Mouse (Mus musculus) T-helper 2 cell (primary cell): Measurements from ENCODE around the gene Uqcrc2.

Experiments used
- in situ Hi-C: fragments of 300-600 bp; cut with MboI, MseI; formaldehyde crosslinking; loops from one replicate; pipeline ENCODE4 v1.15.1; 2025; ENCODE audit warnings: high pct_unique_total_duplicates

Gene Uqcrc2

DNA sequence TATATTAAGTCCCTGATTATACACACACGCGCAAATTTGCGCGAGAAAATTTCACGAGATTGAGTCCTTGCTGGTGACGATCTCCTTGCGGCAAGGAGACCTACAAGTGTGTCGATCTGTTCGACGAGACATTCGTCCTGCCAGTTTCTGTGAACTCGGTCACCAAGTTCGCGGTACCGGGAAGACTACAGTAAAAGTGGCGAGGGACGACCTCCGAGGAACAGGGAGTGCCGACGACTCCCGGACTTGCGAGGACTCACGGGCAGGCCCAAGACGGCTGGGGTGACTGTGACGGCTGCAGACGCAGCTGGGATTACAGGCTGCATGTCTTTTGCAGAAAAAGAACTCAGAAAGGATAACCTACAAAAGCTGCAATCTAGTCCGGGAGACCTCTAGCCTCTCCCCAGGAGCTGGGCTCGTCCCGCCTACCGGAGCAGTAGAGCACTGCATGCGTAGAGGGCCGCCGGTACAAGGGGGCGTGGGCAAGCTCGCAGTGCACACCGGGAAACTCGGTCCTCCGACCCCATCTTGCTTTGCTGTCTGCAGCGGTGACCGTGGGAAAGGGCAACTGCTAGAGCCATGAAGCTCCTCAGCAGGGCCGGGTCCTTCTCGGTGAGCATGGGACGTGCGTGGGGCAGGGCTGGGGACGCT, at the start of gene Uqcrc2:
Gene Uqcrc2, plus strand, starts transcription at position 466 of the 651 bp plus-strand sequence.
- in situ Hi-C loops: loop anchor here (10.0 to 25.0 kb wide), 5 partner anchors 190 to 1898 kb away; partner anchors contain the start of genes Tmem159 and Vps35l

DNA sequence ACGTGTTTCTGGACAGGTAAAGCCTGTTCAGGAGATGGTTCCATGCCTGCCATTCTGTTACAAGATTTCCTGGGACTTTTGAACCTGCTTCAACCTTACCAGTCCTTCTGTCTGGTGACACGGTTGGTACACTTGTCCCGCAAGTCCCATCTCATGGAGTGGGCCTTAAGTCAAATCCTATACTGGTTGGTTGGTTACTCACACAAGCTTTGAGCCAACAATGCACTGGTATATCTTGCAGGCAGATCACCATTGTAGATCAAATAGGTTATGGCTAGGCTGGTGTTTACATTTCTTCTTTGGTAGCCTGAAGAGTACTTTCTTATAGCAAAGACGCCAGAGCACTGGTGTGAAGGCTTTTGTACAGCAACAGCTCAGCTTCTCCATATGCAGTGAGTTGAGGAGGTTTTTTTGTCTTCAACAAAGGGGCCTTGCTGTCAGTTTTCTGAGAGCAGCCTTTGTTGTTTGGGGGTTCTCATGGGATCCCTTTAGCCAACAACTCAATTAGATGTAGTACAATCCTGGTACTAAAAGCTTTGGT, 37.7 kb upstream of the Uqcrc2 start:
- in situ Hi-C loops: no loop called here

DNA sequence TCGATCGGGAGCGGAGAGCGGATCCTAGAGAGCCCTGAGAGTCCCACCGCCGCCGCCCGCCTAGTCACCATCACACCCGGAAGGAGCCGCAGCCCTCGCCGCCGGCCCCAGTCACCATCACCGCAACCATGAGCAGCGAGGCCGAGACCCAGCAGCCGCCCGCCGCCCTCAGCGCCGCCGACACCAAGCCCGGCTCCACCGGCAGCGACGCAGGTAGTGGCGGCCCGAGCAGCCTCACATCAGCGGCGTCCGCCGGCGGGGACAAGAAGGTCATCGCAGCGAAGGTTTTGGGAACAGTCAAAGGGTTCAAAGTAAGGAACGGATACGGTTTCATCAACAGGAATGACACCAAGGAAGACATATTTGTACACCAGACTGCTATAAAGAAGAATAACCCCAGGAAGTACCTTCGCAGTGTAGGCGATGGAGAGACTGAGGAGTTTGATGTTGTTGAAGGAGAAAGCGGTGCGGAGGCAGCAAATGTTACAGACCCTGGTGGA, 37.2 kb upstream of the Uqcrc2 start:
- in situ Hi-C loops: no loop called here

DNA sequence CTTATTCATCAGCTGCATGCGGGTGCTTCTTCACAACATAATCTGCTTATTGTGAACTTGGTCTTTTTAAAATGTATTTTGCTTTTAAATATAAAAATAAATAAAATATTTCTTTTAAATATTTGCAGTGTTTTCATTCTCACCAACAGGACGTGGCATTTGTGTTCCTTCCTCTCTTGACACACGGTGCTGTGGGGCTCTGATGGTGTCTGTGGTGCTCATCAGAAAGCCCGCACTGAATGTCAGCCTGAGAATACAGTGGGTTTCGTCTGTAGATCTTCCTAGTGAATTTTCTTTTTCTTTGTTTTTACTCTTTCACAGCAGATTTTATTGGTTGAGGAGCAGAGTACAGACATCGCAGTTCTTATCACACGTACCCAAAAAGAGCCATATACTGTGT, 36.6 kb upstream of the Uqcrc2 start:
- in situ Hi-C loops: no loop called here

DNA sequence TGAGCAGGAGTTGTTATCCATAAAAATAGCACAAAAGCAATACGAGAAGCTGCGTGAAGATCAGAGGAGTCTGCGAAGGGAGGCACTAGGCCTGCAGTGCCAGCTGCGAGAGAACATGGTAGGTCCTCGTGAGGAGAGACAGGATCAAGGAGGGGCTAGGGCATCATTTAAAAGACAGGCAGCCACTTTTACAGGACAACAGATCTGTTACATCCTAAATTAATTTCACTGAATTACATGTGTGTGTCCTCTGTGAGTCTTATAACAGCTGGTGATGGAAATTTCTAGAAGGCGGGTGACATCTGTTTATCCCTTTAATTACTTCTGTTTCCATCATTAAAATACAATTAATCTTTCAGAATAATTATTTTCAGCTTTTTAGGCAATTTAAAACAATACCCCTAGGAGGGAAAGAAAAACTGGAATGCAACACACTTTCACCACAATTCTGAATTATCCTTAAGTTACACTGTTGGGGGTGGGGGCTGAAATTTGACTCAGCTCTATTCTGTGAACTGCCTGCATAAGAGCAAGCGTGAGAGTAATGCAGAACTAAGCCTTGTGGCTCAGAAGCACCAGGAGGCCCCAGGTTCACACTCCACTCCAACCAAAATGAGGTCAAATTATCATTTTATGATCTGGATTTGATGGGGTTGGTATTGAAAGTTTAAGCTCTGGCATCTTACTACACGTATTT, 14.8 kb upstream of the Uqcrc2 start:
- in situ Hi-C loops: no loop called here

DNA sequence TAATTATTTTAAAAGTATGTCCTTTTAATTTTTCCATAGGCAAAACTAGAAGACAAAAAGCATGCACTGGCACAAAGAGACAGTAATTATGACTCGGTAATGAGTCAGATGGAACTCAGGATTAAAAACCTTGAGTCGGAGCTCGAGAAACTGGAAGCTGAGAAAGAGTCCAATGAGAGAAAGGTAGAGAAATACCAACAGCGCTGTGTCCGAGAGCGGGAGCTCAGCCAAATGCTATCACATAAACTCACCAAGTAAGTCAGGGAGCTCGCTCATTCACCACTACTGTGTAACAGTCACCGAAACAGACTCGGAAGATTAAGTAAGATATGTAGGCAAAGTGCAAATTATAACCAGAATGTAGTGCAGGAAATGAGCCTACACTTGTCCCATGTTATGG, 14.1 kb upstream of the Uqcrc2 start:
- in situ Hi-C loops: no loop called here

DNA sequence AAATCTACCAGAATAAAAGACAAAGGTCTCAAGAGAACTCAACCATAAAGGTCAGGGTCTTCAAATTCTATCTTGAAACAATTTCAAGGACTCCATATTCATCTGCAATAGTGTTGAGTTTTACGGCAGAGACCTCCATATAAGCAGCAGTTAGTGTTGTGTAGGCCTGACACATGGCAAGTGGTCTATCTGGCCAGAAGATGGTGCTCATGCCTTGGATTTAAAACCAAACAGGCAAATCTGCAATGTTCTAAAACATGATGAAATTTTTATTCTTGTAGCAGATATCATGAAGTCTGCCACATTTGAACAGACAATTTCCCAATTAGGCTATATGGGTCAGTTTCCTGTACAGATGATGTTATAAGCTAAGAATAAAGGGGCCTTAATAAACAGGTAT, 2.5 kb upstream of the Uqcrc2 start:
- in situ Hi-C loops: loop anchor here (10.0 to 25.0 kb wide), 5 partner anchors 192 to 1895 kb away; partner anchors contain the start of genes Tmem159 and Vps35l

DNA sequence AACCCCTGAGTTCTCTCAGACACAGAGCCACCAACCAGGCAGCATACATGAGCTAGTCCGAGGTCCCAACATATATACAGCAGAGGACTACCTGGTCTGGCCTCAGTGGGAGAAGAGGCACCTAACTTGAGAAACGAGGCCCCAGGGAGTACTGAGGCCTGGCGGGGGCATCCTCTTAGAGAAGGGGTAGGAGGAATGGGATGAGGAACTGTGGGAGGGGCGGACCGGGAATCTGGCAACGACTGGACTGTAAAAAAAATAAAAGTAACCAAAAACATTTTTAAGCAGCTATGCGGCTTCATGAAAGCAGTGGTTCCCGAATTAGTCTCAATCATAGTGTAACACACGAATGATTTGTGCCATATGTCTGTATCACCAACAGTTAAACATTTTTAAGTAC, 675 bp upstream of the Uqcrc2 start:
- in situ Hi-C loops: loop anchor here (10.0 to 25.0 kb wide), 5 partner anchors 190 to 1897 kb away; partner anchors contain the start of genes Tmem159 and Vps35l

DNA sequence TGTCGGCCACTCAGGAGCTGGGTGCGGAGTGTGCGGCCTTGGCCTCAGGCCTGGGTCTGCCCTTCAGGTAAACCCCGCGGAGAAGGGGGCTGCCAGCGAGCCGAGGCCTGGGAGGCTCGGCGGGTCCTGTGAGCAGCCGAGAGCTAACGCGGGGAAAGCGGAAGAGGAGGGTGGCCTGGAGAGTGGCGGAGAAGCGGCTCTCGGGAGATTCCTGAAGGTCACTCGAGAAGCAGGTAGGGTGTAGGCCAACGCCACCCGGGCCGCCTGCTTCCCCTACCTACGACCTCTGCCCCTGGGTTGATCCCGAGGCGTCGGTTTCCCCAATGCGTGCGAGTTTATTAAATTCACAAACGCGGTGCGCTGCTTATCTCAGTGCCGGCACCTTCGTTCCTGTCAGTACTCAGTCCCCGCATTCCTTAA, 396 bp downstream of the Uqcrc2 start:
- in situ Hi-C loops: loop anchor here (10.0 to 25.0 kb wide), 5 partner anchors 189 to 1898 kb away; partner anchors contain the start of genes Tmem159 and Vps35l

DNA sequence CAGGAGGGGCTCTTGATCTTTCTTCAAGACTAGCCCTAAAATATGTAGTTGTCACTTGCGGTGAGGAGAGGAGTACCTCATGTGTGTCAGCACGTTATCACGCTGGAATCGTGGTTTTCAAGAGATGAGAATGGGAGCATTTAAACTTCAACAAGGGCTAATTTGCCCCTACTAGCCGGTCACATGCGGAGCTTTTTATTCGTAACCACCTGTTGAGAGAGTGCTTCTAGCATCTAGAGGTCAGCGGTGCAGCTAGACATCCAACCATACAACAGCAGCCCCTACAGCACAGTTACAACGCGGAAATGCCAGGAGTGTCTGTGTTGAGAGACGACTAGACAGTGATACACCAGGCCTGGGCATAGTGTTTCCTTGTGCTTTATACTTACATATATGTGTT, 845 bp downstream of the Uqcrc2 start:
- in situ Hi-C loops: loop anchor here (10.0 to 25.0 kb wide), 5 partner anchors 189 to 1899 kb away; partner anchors contain the start of genes Tmem159 and Vps35l

DNA sequence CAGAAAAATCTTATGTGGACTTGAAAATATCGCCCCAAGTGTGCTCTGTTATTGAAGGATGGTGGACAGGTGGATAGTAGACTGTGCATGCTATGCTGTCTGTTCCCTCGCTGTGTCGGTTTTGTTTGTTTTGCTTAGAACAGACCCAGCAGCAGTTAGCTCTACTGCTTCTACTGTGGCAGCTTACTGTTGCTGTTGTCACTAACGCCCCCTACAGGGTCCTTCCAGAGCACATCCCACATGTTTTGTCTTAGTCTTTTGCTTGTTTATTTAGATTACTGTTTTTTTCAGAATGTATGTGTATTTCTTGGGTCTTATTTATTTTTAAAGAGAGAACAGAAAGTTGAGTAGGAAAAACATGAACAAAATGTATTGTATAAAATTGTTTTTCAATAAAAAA, 8.2 kb downstream of the Uqcrc2 start:
- in situ Hi-C loops: loop anchor here (25.0 kb wide), 1 partner anchor 1906 kb away; the partner anchor contains the start of gene Vps35l

DNA sequence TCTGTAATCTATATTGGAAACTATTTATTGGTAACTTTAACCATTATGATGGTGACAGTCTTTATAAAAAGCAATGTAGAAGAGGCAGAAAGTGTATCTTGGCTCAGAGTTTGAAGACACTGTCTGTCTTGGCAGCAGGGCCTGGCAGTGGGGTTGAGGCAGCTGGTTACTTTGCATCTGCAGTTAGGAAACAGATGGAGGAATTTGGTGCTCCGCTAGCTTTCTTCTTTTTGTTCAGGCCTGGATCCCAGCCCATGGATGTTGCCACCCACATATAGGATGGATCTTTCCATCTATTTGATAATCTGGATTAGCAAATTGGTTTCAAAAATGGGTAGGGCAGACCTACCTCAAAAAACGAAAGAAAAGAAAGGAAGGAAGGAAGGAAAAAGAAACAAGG, 12.9 kb downstream of the Uqcrc2 start:
- in situ Hi-C loops: loop anchor here (25.0 kb wide), 1 partner anchor 1911 kb away; the partner anchor contains the start of gene Vps35l

DNA sequence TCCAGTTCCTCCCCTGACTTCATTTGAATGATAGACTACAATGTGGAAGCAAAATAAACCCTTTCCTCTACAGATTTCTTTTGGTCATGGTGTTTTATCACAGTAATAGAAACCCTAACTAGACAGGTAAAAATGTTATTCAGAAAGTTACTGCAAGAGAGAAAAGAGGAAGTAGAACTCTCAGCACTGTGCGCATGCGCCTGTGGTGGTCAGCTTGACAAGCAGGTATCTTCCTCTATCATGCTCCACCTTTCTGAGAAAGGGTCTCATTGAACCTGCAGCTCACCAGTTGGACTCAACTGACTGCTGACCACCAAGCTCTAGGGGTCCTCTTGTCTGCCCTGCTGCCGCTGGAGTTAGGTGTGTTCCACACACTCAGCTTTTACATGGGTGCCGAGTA, 27.1 kb downstream of the Uqcrc2 start:
- in situ Hi-C loops: loop anchor here (25.0 kb wide), 1 partner anchor 1025 kb away; no protein-coding TSS in a partner anchor

DNA sequence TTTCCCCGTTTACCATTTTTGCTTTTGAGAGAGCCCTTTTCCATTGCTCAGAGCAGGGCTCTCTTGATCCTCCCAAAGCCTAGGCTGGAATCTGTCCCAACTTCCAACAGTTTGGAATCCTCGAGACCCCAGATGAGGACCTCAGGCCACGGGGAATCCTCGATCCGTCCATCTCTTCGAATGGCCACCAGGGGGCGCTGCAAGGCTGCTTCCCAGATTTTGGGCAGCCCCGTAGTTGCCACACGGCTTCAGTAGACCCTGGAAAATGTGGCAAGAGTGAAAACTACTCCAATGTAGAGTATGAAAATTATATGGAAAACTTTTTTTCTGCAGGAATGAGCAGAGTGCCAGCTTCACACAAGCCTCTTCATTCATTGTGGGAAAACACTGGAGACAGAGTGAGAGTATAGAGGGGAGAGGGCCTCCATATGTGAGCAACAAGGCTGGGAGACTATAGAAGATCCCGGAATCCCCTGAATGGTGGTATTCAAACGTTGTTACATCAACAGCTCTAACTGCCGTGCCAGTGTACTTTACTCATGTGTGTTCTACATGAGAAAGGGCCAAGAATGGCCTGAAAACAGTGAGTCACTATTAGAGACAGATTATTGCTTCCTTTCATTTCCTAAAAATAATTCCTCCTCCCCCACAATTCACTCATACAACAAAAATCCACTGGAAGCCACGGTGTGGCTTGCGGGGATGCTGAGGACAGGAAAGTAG, 35.3 kb downstream of the Uqcrc2 start, which contains the start of gene Pdzd9:
Gene Pdzd9, minus strand, starts transcription at position 191 of the 723 bp plus-strand sequence.
- in situ Hi-C loops: loop anchor here (5.0 to 25.0 kb wide), 4 partner anchors 54 to 1017 kb away; no protein-coding TSS in a partner anchor

DNA sequence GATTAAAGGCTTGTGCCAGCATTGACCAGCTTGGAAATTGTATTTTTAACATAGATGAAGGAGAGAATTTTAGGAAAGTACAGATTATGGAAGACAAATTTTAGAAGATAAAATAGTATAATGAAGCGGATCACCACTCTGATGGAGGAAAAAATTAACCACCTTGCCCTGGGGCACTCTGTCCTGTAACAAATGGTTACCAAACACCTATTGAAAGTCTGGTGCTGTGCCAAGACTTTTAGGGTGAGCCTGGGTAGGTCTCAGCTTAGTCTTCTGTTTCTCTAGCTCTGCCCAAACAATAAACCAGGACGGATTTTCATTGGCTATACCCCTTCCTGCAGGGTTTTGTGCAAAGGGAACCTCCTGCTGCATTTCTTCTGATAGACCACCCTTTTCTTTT, 36.3 kb downstream of the Uqcrc2 start:
- in situ Hi-C loops: loop anchor here (5.0 to 25.0 kb wide), 4 partner anchors 54 to 1016 kb away; no protein-coding TSS in a partner anchor

DNA sequence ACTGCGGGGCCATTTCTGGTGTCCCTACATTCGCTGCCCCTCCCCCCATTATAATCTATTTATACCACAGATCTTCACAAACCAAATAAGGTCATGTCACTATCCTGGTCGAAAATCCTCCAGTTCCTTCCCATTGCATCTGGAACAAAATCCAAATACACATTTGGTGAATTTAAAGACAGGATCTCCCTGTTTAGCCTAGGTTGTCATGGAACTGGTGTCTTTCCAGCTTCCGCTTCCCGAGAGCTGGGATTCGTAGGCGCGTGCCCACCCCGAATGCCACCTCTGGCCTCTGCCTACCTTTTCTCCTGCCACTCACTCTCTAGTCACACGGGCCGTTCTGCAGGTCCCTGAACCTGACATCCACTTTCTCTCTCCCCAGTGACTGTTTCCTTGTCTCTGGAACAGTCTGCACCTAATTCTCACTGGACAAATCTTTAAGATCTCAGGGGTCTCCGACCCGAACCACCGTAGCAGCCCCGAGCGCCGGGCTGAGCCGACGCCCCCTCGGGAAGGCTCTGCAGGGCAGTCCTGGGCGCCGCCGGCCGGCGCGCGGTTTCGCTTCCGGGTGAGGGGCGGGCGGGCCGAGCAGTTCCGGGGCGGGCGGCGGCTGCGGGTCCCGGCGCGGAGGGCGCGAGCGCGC, 42.1 kb downstream of the Uqcrc2 start, which contains the start of gene Mosmo:
Gene Mosmo, plus strand, starts transcription at position 618 of the 643 bp plus-strand sequence.
- in situ Hi-C loops: loop anchor here (10.0 kb wide), 1 partner anchor 48 kb away; no protein-coding TSS in a partner anchor

DNA sequence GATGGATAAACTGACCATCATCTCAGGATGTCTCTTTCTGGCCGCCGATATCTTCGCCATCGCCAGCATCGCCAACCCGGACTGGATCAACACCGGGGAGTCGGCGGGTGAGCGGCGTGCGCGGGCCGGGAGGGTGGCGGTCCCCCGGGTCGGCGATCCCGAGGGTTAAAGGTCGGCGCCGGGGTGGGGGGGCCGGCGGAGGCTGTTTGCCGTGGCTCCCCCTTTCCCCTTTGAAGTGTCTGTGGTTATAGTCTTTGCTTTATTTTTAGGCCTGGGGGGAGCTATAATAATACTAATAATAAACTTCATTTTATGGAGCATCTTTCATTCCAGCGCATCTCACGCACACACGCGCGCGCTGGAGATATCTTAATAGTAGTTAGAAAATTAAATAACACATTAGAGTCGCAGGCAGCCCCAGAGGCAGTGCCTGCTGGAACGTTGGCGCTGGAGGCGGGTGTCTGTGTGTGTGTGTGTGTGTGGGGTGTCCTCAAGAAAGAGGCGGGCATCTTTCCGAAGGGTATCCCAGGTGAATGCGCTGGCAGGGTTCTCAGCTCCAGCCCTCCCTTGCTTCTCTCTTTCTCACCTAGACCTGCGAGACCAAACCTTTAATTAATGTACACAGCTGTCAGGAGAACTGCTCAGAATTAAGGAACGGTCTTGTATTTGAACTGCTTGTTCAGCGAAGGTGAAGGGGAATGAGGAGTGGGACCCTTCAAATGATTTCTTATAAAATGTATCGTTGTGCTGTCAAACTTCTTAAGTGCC, 43.0 kb downstream of the Uqcrc2 start:
- in situ Hi-C loops: loop anchor here (10.0 kb wide), 1 partner anchor 47 kb away; no protein-coding TSS in a partner anchor

DNA sequence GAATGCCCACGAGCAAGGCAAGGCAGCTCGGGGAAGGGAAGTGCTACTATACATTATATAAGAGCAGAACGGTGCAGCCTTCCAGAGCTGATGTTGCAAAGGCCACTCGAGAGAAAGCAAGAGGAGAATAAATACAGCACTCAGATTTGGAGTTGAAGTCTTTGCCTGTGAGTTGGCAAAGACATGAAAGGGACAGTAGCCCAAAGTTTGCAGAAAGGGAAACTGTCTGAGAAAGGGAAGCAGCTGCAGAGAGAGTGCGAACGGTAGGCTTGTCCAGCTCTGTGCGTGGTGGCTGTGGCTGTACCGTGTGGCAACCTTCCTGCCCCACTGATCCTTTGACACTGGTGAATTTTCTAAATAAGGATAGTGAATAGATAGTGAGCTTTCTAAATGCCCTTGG, 44.0 kb downstream of the Uqcrc2 start:
- in situ Hi-C loops: loop anchor here (10.0 kb wide), 1 partner anchor 46 kb away; no protein-coding TSS in a partner anchor

DNA sequence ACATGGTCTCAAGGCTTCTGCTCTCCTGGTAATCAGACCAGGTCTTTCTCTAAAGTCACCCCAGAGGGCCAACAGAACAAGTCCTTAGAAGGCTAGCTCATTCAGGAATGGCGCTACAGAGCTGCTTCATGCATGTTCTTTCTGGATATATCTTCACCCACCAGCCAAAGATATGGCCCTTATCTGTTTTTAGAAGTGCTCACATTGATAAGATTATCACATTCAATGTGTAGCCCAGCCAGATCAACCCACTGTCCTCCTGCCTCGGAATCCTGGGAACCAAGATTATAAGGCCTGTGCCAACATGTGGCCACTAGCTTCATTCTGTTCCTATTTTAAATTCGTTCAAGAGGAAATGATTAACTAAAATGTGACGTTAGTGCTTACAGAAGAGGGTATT, 47.0 kb downstream of the Uqcrc2 start:
- in situ Hi-C loops: no loop called here
